Mouse (Mus musculus) ES-Bruce4 (cell line): ENCODE data around the gene Pkd1l2. TPM values are rescaled to one million over a fixed set of nuclear protein-coding genes. Genes with fewer than 3 reads are reported as not detected.

Source experiments
- H3K27ac ChIP-seq: 2 replicates; pipeline ENCODE4 v1.5.1; 2012; ENCODE audit warnings: low read length, inconsistent platforms; ENCODE audit not compliant: insufficient read depth
- H3K27me3 ChIP-seq: 2 replicates; pipeline ENCODE4 v1.6.1; 2012; ENCODE audit warnings: mild to moderate bottlenecking, low read length, inconsistent platforms; ENCODE audit not compliant: control insufficient read depth, poor library complexity, insufficient read depth, severe bottlenecking
- H3K36me3 ChIP-seq: 2 replicates; pipeline ENCODE4 v1.6.1; 2012; ENCODE audit warnings: inconsistent platforms, mild to moderate bottlenecking, low read length, moderate library complexity; ENCODE audit not compliant: control insufficient read depth, poor library complexity, insufficient read depth, severe bottlenecking
- H3K4me1 ChIP-seq: one replicate; pipeline ENCODE4 v1.8.1; 2011; ENCODE audit warnings: low read length; ENCODE audit not compliant: control insufficient read depth, insufficient read depth
- H3K4me3 ChIP-seq: 2 replicates; pipeline ENCODE4 v1.5.1; 2011; ENCODE audit warnings: low read depth, mild to moderate bottlenecking, low read length
- H3K9ac ChIP-seq: 2 replicates; pipeline ENCODE4 v1.6.1; 2012; ENCODE audit warnings: low read depth, mild to moderate bottlenecking, inconsistent platforms; ENCODE audit not compliant: poor library complexity, severe bottlenecking
- H3K9me3 ChIP-seq: replicated peaks from 2 replicates; pipeline ENCODE4 v1.6.1; 2012; ENCODE audit warnings: mild to moderate bottlenecking, low read length, inconsistent platforms; ENCODE audit not compliant: control insufficient read depth, poor library complexity, insufficient read depth, severe bottlenecking
- CTCF ChIP-seq: IDR thresholded peaks from one replicate; pipeline ENCODE4 v1.8.1; 2011; ENCODE audit warnings: low read depth, low read length
- EP300 ChIP-seq: IDR thresholded peaks from 2 replicates; pipeline ENCODE4 v1.6.1; 2011; ENCODE audit warnings: low read depth, low read length; ENCODE audit not compliant: insufficient read depth
- POLR2A ChIP-seq: IDR thresholded peaks from one replicate; pipeline ENCODE4 v1.8.1; 2011; ENCODE audit warnings: low read length; ENCODE audit not compliant: insufficient read depth
- polyA plus RNA-seq: library from polyadenylated mRNA; stranded (reverse); fragments of >200 nt; gene quantifications from 2 replicates; pipeline ENCODE4 v1.2.4, GENCODE M21; 2011; ENCODE audit warnings: low read depth; ENCODE audit not compliant: missing spikeins, insufficient read depth, insufficient read length

The Pkd1l2 gene
- polyA plus RNA-seq, 1 experiment: 0.84 TPM

GRCm38 (mm10) chr8:117078367-117078926 is 3.8 kb downstream of the Pkd1l2 start:
- no peaks in the 10 kb centered on the region for H3K36me3 ChIP-seq
- no peak overlapping the region for H3K9ac ChIP-seq
- H3K27me3 ChIP-seq: no peaks in the 10 kb centered on the region
- no peak for TF ChIP-seq POLR2A
- no peak for TF ChIP-seq CTCF
- no peak for TF ChIP-seq EP300
- no peak overlapping the region for H3K27ac ChIP-seq
- H3K4me3 ChIP-seq: no peak overlapping the region
- no peaks in the 10 kb centered on the region for H3K9me3 ChIP-seq
- H3K4me1 ChIP-seq: no peaks in the 10 kb centered on the region

GRCm38 (mm10) chr8:117074350-117075182 is 7.7 kb downstream of the Pkd1l2 start:
- Histone ChIP-seq H3K9me3 (no peaks in the 10 kb centered on the region), H3K27me3 (no peaks in the 10 kb centered on the region), H3K36me3 (no peaks in the 10 kb centered on the region), H3K4me1 (no peaks in the 10 kb centered on the region), H3K4me3 (no peak overlapping the region), H3K9ac (no peak overlapping the region), H3K27ac (no peak overlapping the region)
- no peak for TF ChIP-seq CTCF
- TF ChIP-seq POLR2A: no peak
- TF ChIP-seq EP300: no peak

GRCm38 (mm10) chr8:117069708-117070107 is 12.5 kb downstream of the Pkd1l2 start:
- no peaks in the 10 kb centered on the region for H3K36me3 ChIP-seq
- no peaks in the 10 kb centered on the region for H3K27me3 ChIP-seq
- H3K9ac ChIP-seq: no peak overlapping the region
- no peak for TF ChIP-seq POLR2A
- no peak for TF ChIP-seq CTCF
- no peak for TF ChIP-seq EP300
- no peaks in the 10 kb centered on the region for H3K9me3 ChIP-seq
- peaks cover 2% of the 10 kb centered on the region for H3K4me1 ChIP-seq
- no peak overlapping the region for H3K4me3 ChIP-seq
- no peak overlapping the region for H3K27ac ChIP-seq

GRCm38 (mm10) chr8:117068294-117068693 is 14.0 kb downstream of the Pkd1l2 start:
- no peaks in the 10 kb centered on the region for H3K27me3 ChIP-seq
- H3K36me3 ChIP-seq: no peaks in the 10 kb centered on the region
- H3K4me1 ChIP-seq: peaks cover 2% of the 10 kb centered on the region

GRCm38 (mm10) chr8:117067396-117067795 is 14.9 kb downstream of the Pkd1l2 start:
- no peaks in the 10 kb centered on the region for H3K36me3 ChIP-seq
- no peak overlapping the region for H3K9ac ChIP-seq
- H3K4me3 ChIP-seq: no peak overlapping the region
- H3K27ac ChIP-seq: no peak overlapping the region
- no peak for TF ChIP-seq EP300
- TF ChIP-seq POLR2A: no peak
- no peak for TF ChIP-seq CTCF
- no peaks in the 10 kb centered on the region for H3K27me3 ChIP-seq
- peaks cover 2% of the 10 kb centered on the region for H3K4me1 ChIP-seq
- peaks cover 2% of the 10 kb centered on the region; the same call in 1 of the 2 replicates for H3K9me3 ChIP-seq

More at GRCm38 (mm10) chr8:117068294-117068693, 14.0 kb downstream of the Pkd1l2 start:
- Histone ChIP-seq H3K9ac (no peak overlapping the region), H3K9me3 (no peaks in the 10 kb centered on the region), H3K27ac (no peak overlapping the region), H3K4me3 (no peak overlapping the region)
- TF ChIP-seq POLR2A (no peak), CTCF (no peak), EP300 (no peak)

GRCm38 (mm10) chr8:117066955-117067354 is 15.3 kb downstream of the Pkd1l2 start:
- Histone ChIP-seq H3K4me1 (peaks cover 2% of the 10 kb centered on the region), H3K27ac (no peak overlapping the region), H3K36me3 (no peaks in the 10 kb centered on the region), H3K9ac (no peak overlapping the region), H3K9me3 (peaks cover 3% of the 10 kb centered on the region; the same call in 1 of the 2 replicates), H3K27me3 (no peaks in the 10 kb centered on the region), H3K4me3 (no peak overlapping the region)
- TF ChIP-seq CTCF: no peak
- no peak for TF ChIP-seq EP300
